Mouse (Mus musculus): ENCODE results near the gene Cdk10.
"Not testable (repeated sequence)": the region's sequence is repeated elsewhere in the genome, so short reads cannot be mapped to it uniquely, and the experiment has no call there.

Cdk10 gene

GRCm38 (mm10) chr8:123233300-123233699 lies 8.7 kb downstream of the Cdk10 start:
- no peak for DNase-seq (ENCODE audit: low spot score)

GRCm38 (mm10) chr8:123233760-123234159 lies 9.1 kb downstream of the Cdk10 start:
- DNase-seq (ENCODE audit: low spot score): no peak

- DNase-seq (ENCODE audit: low spot score): peak; percentile 82
Measured at GRCm38 (mm10) chr8:123234918-123235519, 10.4 kb downstream of the Cdk10 start.

DNA sequence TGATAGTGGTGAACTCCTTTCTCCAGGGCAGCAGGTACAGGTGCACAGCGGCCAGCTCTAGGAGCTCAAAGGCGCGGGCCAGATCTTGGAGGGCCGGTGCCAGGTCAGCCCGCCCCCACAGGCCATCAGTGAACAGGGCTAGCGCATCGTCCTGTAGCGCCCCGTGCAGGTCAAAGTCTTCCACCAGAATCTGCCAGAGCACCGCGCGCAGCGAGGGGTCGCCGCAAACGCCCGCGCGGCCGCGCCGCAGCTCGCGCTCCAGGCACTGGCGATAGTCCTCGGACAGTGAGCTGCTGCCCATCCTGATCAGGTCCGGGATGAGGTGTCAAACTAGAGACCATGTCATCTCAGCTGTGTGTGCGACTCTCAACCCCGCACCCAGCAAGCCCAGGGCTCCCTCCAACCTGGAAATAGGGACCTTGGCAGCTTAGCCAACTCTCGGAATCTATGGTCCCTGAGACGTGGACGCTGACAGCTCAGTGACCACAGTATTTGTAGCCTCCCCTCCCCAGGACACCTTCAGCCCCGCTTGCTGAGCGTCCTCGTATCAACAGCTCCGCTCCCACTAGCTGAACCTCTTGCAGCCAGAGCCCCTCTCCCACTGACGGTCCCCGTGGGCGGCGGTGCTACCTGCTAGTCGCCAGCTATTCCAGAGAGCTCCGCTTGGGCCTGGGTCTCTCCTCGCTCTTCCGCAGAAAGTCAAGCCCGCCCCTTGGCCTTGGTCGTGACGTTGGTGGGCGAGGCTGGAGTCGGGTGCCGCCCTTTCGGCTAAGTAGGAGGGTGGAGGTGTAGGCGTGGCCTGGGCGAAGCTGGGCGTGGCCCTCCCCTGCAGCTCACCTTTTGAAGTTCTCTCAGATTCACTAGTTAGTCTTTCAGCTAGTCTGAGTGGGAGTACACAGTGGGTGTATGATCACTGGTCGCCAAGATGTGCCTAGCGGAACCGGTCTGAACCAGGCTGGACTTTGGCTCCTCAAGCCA lies 11.2 kb downstream of the Cdk10 start, which contains the start of gene Spata2l:
Spata2l (minus strand) TSS at position 714 of the 978 bp plus-strand sequence.
- peak; percentile 82 for DNase-seq (ENCODE audit: low spot score)

DNA sequence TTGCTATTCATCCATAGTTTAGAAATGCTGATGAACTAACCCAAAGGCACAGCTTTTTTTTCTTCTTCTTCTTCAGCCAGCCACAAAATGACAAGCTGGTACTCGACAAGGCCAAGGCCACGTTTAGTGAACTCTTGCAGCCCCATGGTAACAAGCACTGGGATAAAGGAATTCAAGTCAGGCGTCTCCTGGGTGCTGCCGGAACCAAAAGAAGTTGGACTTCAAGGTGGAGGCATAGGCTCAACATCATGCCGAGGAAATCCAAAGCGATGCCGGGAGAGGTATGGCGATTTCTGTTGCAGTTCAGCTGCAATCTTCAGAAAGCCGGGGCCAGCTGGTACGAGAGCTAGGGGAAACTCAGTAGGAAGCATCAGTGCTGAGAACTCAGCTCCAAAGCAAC lies 14.8 kb downstream of the Cdk10 start:
- DNase-seq (ENCODE audit: low spot score): no peak

DNA sequence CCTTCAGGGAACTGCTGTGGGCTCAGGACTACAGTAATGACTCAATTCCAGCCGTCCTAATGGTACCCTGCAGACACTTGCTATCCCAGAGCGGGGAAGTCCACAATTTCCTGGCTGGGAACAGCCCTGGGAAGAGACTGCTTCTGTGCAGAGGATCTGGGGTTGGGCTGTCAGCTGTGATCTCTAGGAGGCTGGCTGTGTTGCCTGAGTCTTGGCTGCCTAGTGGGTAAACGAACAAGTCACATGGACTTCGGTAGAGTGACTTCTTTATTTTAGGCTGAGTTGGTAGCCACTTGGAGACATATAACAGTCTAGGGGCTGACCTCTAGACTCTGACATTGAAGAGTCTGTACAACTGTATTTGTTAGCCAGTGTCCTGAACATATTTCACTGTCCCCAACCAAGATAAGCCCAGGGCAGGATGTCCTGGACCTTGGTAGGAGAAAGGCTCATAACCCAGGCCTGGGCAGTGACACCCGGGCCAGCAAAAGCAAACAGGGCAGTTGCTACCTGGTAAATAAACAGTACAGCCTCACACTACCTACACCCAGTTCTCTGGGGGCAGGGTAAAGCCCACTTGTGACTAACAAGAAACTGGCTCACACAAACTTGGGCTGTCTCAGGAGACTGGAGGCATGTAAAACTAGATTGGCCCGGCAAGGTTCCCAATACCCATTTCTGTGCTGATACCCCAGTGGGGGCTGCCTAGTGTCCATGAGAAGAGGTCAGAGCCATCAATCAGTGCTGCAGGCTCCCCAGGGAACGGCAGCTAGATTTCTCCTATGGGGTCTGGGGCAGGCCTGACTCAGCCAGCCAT lies 17.7 kb downstream of the Cdk10 start:
- no peak for DNase-seq (ENCODE audit: low spot score)

DNA sequence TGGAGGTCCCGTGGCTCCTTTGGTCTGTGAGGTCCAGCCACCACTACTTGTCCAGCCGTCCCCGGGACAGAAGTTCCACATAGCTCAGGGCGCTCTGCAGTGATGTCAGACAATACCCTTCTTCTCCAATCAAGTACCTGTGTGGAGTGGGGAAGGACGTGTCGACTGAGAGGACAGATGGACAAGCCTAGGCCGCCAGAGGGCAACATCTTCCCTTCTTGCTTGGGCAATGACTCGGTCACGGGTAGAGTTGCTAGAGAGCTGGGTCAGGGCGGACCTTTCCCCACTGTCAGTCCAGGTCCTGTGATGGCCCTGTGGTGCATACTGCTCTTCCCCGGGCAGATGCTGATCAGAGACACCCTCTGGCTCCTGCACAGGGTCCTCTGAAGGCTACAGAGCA lies 18.4 kb downstream of the Cdk10 start:
- no peak for DNase-seq (ENCODE audit: low spot score)

- DNase-seq (ENCODE audit: low spot score): no peak
Measured at GRCm38 (mm10) chr8:123244382-123244781, 19.7 kb downstream of the Cdk10 start.

DNA sequence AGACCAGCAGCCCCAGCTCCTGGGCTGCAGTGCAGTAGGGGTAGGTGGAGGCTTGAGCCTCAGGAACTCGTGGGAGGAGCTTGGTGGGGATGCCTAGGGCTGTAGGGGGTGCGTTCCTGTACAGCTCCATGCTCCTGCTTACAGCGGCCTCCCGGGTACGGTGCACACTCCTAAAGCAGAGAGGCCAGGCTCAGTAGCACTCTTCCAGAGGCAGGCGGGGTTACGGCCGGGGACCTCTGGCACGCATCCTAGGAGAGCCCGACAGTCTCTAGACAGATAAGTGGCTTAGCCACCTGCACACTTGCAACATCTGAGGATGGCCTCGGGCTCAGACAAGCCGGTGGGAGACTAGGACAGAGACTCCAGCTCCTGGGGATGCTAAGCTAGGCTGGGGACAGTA lies 20.9 kb downstream of the Cdk10 start:
- DNase-seq (ENCODE audit: low spot score): no peak

GRCm38 (mm10) chr8:123247748-123248147 lies 23.1 kb downstream of the Cdk10 start:
- no peak for DNase-seq (ENCODE audit: low spot score)

DNA sequence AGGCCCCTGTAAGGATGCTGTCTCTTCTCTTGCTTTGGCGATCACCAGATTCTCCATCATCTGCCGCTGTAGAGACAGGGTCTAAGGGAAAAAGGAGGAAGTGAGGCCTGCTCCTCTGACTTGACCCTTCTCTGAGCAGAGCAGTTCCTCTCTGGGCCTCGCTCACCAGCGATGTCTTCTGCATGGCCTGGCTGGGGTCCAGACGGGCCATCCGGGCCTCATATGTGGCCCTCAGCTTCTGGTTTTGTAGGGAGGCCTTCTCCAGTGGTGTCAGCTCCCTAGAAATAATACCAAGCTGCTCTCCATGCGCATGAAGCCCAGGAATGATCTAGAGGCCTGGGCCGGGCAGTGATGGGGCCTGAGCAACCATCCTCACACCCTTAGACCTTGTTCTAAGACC lies 24.0 kb downstream of the Cdk10 start:
- DNase-seq (ENCODE audit: low spot score): no peak

- no peak for DNase-seq (ENCODE audit: low spot score)
Measured at GRCm38 (mm10) chr8:123250940-123251339, 26.3 kb downstream of the Cdk10 start.

- no peak for DNase-seq (ENCODE audit: low spot score)
Measured at GRCm38 (mm10) chr8:123252925-123253324, 28.3 kb downstream of the Cdk10 start.

- no peak for DNase-seq (ENCODE audit: low spot score)
Measured at GRCm38 (mm10) chr8:123253451-123254098, 28.9 kb downstream of the Cdk10 start.

- DNase-seq (ENCODE audit: low spot score): peak; percentile 61
Measured at GRCm38 (mm10) chr8:123254099-123254885, 29.6 kb downstream of the Cdk10 start, which contains the start of the genes Zfp276 and Vps9d1. Gene Zfp276, plus strand, starts transcription at chr8:123254195. Gene Vps9d1, minus strand, starts transcription at chr8:123254348.

- no peak for DNase-seq (ENCODE audit: low spot score)
Measured at GRCm38 (mm10) chr8:123255170-123255569, 30.5 kb downstream of the Cdk10 start.

GRCm38 (mm10) chr8:123257114-123257513 lies 32.5 kb downstream of the Cdk10 start:
- DNase-seq (ENCODE audit: low spot score): peak; percentile 59

DNA sequence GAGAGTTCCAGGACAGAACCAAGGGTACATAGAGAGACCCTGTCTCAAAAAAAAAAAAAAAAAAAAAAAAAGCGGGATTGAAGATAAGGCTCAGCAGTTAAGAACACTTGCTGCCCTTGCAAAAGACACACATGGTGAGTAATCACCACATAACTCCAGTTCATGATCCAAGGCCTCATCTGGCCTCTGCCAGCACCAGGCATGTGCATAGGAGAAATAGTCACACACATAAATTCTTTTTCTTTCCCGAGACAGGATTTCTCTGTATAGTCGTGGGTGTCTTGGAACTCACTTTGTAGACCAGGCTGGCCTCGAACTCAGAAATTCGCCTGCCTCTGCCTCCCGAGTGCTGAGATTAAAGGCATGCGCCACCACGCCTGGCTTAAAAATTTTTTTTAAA lies 33.0 kb downstream of the Cdk10 start:
- DNase-seq (ENCODE audit: low spot score): not testable (repeated sequence)

DNA sequence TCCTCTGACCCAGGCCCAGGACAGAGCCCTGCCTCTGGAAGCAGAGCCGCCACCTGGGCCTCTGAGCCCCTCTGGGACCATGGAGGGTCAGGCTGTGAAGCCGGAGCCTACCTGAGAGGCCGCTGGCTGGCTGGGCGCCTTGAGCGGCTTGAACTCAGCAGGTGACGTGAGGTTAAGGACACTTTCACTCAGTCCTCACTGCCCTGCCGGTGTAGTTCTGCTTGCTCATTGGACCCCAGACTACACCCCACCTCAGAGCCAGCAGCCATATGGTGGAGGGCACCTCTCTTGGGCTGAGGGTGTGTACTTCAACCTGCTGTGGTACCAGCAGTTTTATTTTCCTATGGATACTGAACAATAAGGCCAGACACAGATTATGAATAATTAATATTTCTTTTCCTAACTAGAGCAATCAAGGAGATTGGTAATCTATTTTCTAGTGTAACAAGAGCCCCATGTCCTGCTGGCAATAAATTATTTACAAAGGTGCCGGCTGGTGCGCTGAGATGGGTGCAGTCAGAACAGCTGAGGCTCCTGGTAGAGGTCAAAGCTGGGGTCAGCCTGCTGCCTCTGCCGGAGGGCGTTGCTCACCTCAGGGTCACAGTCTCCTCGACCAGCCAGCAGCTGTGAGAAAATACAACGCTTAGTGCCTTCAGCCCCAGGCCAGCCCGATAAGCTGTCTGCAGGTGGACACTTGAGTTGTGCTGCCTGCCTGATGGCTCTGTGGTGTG lies 43.4 kb downstream of the Cdk10 start:
- no peak for DNase-seq (ENCODE audit: low spot score)

GRCm38 (mm10) chr8:123271147-123271546 lies 46.5 kb downstream of the Cdk10 start:
- DNase-seq (ENCODE audit: low spot score): no peak

Measured in left cerebral cortex, adult 11 months (tissue).